Mouse (Mus musculus) T-cell, adult 2 months (primary cell): ENCODE results near the gene Fam162a.
"Not testable (repeated sequence)": the region's sequence is repeated elsewhere in the genome, so short reads cannot be mapped to it uniquely, and the experiment has no call there.

Experiments used
- DNase-seq: peaks from one replicate; pipeline ENCODE4 v3.0.0; 2022; ENCODE audit warnings: low spot score

Gene Fam162a

DNA sequence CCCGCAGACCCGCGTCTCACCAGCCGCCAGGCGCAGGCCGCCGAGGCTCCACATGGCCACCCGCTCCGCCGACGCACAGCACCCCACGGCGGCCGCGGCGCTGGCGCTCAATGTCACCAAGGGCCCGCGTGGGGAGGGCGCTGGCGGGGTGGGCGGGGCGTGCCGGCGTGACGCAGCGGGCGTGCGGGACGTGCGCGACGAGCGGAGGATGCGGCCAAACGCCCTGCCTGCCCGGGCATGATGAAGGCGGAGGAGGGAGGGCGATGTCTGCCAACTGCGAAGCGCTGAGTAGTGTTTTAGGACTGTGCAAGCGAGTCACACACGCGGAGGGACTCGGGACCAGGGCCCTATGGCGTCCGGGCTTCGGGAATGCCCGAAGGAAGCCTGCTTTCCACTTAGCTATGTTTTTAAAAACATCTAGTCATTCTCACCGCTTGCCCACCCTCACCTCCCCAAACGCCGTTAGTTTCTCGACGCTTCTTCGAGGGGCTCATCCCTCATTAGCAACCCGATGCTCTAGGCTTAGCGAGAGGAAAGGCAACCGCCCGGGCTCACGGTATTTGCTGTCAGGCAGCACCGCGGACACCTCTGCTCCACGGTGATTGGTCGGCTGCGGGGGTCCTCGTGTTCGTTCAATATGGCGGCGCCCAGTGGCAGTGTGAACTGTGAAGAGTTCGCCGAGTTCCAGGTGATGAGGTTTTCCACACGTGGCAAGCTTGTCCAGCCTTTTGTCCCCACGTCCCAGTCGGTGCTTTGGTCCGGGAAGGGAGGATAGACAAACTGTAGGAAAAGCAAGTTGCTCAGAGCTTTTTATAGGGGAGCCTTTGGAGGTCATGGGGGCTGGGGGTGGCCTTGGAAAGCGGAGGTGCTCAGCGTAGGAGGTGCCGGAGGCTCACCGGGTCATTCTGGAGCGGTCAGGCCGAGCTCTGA, at the start of gene Fam162a, which contains the start of gene Ccdc58:
Gene Fam162a, minus strand, starts transcription at position 145 of the 930 bp plus-strand sequence.
Gene Ccdc58, plus strand, starts transcription at position 236 of the 930 bp plus-strand sequence.
- DNase-seq, result peak; percentile 91

GRCm38 (mm10) chr16:36115751-36116150, 44.4 kb upstream of the Fam162a start:
- not testable (repeated sequence) for DNase-seq

DNA sequence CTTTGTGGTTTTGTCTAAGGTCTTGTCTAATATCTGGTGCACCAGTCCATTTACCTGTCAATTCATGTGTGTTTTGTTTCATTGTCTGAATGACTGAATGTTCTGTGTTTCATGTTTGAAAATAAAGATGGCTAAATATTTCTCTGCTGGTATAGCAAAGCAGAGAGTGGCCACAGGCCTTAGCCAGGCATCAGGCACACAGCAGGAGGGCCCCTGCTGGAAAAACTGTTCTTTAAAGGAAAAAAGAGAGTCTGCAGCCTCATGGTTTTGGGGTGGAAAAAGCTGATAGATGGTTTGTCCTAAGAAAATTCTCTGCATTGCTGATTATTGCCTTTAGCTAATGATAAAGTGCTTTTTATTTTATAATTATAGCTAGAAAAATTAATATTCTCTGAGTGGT, 40.1 kb upstream of the Fam162a start:
- not testable (repeated sequence) for DNase-seq

DNA sequence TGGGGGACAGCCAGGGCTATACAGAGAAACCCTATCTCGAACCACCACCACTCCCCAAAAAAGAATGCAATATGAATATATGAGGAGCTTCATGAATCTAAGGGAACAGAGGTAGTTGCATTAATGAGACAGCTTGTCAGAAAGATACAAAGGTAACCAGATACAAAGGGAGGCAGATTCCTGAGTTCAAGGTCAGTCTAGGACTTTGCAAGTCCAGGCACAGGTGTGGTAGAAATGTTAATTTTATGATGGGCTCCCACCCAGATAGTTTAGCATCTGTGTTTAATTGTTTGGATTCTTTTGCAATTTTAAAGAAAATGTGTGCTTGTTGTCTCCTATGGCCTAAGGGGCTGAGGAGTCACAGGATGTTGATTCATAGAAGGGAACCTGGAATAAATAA, 30.8 kb upstream of the Fam162a start:
- DNase-seq, result no peak

- no peak for DNase-seq
These were observed 30.1 kb upstream of the Fam162a start for GRCm38 (mm10) chr16:36101526-36101925.

DNA sequence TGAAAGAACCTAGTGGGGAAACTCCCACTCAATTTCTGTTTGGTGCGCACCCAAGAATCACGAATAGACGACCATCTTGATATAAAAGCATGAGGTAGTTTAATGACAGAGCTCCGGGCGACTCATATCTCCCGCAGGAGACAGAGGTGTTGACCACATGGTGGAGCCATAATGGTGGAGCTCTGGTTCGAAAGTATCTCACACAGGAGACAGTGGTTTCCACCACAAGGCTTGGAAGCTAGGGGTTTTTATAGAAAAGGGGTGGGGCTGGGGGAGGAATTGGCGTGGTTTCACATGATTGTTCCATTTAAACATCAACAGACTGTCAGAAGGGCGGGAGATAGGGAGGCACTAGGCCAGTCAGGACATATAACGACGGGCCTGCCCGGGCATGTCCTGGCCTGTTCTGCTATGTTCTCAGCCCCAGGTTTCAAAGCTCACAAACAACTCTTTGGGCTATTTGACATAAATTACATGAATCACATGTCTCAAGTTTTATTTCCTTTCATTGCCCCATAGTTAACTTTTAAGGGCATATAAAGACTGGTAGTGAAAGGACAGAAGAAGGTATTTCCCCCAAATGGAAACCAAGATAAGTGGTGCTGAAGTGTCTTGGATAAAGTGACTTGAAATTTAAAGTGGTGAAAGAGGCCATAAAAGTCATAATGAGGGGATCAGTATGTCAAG, 26.6 kb upstream of the Fam162a start:
- DNase-seq, result not testable (repeated sequence)

DNA sequence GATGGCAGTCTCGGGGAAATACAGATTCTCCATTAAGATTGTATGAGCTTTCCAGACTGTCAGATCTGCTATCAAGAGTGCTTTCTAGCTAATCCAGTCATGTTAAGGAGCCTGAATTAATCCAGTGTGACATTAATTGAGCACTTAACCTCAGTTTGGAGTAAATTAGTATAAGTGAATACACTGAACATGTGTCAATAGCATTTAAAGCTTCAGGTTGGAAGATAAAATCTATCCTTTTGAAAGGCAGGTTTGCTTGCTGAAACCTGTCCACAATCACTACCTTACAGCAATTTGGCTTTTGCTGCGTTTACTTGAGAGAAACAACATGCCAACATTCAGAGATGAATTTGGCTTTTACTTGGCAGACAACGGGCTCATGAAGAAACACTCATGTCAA, 22.7 kb upstream of the Fam162a start:
- DNase-seq, result no peak

GRCm38 (mm10) chr16:36090785-36091509, 19.6 kb upstream of the Fam162a start:
- DNase-seq, result no peak

DNA sequence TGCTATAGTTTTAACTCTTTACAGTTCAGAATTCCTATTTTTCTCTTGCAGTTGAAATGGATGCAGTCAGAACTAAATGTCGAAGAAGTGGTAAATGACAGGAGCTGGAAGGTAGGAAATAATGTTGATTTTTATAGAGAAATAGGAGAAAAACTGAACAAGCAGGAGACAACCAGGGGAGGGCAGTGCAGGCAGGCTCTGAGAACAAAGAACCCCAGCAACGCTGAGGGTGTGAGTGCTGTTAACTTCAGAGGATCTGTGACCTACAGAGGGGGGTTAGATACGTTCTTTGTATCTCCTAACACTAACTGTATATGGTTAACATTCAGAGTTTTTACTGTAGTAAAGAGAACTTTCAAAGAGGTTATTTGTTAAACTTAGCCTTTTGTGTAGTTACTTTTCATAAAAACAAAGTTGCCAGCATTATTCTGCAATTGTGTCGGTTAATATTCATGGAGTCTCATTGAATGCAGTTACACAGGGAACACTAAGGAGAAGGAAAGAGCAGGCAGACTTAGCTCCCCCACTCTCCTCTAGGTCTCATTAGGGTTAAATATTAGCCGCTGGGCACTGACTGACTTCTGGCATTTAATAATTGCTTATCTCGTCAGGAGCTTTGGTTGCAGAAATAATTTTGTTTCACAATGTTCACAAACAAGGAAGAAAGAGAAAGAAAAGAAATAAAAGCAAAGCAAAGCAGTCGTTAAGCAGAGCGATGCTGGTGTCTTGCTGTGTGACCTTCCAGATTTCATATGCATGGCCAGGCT, 18.6 kb upstream of the Fam162a start:
- no peak for DNase-seq

- DNase-seq, result no peak
These were observed 17.7 kb upstream of the Fam162a start for GRCm38 (mm10) chr16:36089065-36089464.

- DNase-seq, result no peak
These were observed 16.5 kb upstream of the Fam162a start for GRCm38 (mm10) chr16:36087846-36088245.

DNA sequence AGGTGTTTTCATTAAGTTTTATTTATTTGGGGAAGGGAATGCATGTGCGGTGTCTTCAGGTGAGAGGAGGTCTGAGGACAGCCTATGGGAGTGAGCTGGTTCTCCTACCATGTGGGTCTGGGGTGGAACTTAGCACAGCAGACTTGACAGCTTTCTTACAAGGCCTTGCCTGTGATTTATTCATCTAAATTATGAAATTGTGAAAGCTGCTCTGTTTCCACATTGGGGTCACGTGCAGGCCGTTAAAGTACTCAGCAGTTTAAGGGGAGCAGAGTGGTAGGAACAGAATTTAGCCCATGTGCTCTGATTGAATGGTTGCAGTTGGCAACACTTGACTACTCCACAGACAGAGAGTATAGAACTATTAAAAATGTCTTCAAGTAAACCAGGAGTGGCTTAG, 8.5 kb upstream of the Fam162a start:
- no peak for DNase-seq

GRCm38 (mm10) chr16:36074772-36075171, 3.4 kb upstream of the Fam162a start:
- DNase-seq, result no peak

GRCm38 (mm10) chr16:36072410-36073011, 1.1 kb upstream of the Fam162a start:
- no peak for DNase-seq

DNA sequence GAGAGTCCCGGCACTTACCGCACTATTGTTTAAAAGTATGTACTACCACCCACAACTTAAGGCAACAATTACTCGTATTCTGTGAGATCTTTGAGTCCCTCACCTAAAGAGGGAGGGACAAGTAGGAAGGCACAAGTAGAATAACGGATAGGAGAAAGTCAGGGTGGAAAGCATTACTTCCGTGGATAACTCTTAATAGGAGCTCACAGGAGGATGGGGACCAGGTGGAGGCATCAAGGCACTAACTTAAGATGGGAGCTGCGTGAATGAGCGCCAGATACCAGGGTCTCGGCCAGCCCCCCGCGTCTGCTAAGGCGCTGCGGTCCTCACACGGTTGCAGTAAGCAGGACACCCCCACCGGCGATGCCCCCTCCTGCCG, 334 bp downstream of the Fam162a start:
- DNase-seq, result no peak

- DNase-seq, result no peak
These were observed 1.4 kb downstream of the Fam162a start for GRCm38 (mm10) chr16:36069819-36070575.

DNA sequence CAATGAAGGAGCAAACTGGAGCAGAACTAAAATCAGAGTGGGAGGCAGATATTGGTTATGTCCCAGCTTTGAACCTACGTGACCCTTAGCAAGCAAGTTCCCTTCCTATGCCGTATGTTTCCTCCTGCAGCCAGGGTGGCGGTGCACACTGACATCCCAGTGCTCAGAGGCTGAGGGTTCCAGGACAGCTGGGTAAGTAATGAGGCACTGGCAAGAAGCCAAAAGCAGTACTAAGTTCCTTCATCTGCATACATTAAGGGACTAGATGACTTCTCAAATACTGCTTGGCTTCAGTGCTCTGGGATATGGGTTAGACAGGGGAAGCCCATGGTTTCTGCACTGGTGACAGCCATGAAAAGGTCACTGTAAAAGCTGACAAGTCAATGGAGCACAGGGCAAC, 3.0 kb downstream of the Fam162a start:
- no peak for DNase-seq

GRCm38 (mm10) chr16:36067694-36068093, 3.7 kb downstream of the Fam162a start:
- DNase-seq, result no peak

GRCm38 (mm10) chr16:36064904-36065303, 6.5 kb downstream of the Fam162a start:
- DNase-seq, result no peak

DNA sequence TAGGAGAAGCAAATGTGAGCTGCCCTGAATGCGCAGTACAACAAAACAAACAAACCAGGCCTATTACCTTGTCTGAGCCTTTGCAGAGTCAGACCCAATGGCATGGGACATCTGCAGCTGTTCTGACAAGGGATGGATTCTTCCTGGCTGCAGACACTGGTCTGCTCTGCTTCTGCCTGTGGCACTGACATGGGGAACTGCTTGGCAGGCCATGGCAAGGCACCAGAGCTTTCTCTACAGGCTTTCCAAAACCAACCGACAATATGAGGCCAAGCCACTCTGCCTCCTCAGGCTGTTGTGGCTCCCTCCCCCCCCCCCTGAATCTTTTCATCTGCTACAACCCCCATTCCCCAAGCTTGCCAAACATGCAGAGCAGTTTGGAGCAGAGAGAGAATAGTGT, 8.1 kb downstream of the Fam162a start:
- DNase-seq, result no peak
